Comparison of ENCODE assay signal across 19 mouse cellular contexts in the genomic region with DNA sequence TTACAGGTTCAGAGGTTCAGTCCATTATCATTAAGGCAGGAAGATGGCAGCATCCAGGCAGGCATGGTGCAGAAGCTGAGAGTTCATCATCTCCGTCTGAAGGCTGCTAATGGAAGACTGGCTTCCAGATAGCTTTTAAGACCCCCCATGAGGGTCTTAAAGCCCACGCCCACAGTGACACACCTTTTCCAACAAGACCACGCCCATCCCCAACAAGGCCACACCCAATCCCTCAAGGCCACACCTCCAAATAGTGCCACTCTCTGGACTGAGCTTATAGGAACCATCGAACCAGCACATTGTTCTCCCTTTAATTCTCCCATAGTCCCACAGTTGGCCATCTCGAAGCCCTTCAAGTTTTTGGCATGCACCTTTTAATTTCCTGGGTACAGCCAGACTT.
"Had no signal": no experiment of that assay in that cellular context is flagged by ENCODE, and none has a peak within 500 bp of the region (broad histone marks: within the 10 kb centered on the region; RNA-seq: fewer than 3 reads in every experiment).

No protein-coding gene starts in this region.

- H3K4me3 ChIP-seq: lung, embryonic 15.5 days; midbrain, embryonic 10.5 days; midbrain, embryonic 12.5 days; myocyte; neural tube, embryonic 13.5 days; neural tube, embryonic 15.5 days had no signal

- H3K27ac ChIP-seq: lung, embryonic 15.5 days; macrophage; midbrain, embryonic 10.5 days; midbrain, embryonic 12.5 days; neural tube, embryonic 13.5 days; neural tube, embryonic 15.5 days had no signal

- H3K9ac ChIP-seq: lung, embryonic 15.5 days; midbrain, embryonic 12.5 days; neural tube, embryonic 13.5 days; neural tube, embryonic 15.5 days had no signal

- H3K27me3 ChIP-seq: lung, embryonic 15.5 days; midbrain, embryonic 12.5 days; neural tube, embryonic 13.5 days; neural tube, embryonic 15.5 days had no signal

- ATAC-seq: lung, postnatal 0 days; midbrain, embryonic 16.5 days had no signal

- H3K9me3 ChIP-seq: lung, embryonic 15.5 days; midbrain, embryonic 10.5 days; midbrain, embryonic 12.5 days; neural tube, embryonic 13.5 days; neural tube, embryonic 15.5 days had no signal

- H3K36me3 ChIP-seq: lung, embryonic 15.5 days; midbrain, embryonic 10.5 days; midbrain, embryonic 12.5 days; neural tube, embryonic 13.5 days; neural tube, embryonic 15.5 days had no signal

- DNase-seq: lung, adult 18-20 months; lung, postnatal 14 days; lung, postnatal 36 days; midbrain, embryonic 14.5 days; retina, postnatal 1 day; right cerebral cortex, adult 18-20 months; right cerebral cortex, postnatal 25 days; right cerebral cortex, postnatal 4 days; spleen, adult 18-20 months; thymus, postnatal 4 days had no signal
